Mouse (Mus musculus) spleen, postnatal 4 days (tissue): ENCODE results near the gene Mpv17.

Experiments
- DNase-seq, 2 experiments: peaks; one replicate each; pipeline ENCODE4 v3.0.0; 2022; ENCODE audit warnings: low spot score in 2 of 2

The Mpv17 gene

DNA sequence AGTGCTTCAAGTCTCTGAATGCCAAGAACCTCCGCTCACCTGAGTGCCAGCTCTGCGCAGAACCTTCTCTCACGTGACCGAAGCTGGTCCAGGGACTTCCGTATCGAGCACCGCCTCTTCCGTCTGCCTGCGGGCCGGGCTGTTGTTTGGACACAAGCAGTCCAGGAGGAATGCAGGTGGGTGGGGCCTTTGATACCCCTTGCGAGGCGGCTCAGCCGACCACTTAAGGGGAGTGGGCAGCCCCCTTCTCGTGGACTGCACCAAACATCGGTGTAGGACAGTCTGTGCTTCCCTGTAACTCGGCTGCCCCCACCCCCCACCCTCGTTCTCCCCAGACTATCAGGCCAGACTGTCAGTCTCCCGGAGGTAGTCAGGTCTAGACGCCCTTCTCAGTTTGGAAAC lies at the start of gene Mpv17:
Gene Mpv17 (minus strand): TSS at position 100 of the 402 bp plus-strand sequence.
- peak; percentile 71 to 85 for DNase-seq

DNA sequence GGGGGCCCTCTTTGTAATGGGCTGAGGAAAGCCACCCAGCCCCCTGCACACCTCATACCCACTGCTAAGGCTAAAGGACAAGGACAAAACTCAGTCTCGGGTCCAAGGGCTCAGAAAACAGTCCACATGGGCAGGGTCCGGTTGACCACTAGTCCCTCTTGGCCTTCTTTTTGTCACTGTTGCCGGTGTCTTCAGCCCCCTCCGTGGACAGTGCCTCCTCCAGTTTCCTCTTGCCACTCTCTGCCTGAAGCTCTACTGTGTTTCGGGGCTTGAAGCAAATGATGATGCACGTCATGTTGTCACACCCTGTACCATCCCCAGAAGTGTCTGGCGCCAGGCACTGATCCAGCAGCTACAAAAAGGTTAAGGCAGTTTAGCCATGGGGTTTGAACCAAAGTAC lies 48.9 kb upstream of the Mpv17 start:
- DNase-seq: no peak

DNA sequence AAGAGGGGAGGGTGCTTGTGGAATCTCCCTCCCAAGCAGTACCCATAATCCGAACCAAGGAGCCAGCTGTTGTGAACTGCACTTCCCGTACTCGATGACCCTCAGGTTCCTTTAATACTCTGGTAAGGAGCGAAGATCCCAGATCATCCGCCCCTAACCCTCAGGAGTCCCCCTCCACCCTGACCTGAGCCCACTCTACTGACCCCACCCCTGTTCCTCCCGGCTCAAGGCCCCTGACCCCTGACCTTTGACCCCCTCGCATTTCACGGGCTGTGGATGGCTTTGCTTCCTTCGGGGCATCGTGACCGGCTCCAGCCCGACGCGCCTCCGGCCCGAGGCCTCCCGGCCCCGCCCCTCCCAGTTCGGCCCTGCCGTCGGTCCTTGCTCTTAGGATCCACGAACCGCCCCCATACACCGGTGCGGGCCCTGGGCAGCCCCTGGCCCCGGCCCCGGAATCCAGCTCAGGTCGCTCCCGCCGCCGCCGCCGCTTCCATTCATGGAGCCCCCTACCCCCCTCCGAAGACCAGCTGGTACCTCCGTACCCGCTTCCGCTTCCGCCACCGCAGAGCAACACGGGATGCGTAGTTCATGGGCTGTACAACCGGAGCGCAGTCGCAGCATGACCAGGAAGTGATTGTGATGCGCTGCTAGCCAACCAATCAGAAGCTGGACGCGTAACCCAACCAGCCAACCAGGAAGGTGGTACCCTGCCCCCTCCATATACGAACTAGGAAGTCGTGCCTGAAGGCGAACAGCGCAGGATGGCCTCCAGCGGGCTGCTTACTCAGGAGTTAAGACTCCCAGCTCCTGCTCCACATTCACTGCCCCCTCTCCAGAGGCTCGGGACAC lies 47.9 kb upstream of the Mpv17 start, which contains the start of gene Zfp513:
Gene Zfp513 (minus strand): TSS at position 562 of the 849 bp plus-strand sequence.
- DNase-seq: peak; percentile 93 to 94

DNA sequence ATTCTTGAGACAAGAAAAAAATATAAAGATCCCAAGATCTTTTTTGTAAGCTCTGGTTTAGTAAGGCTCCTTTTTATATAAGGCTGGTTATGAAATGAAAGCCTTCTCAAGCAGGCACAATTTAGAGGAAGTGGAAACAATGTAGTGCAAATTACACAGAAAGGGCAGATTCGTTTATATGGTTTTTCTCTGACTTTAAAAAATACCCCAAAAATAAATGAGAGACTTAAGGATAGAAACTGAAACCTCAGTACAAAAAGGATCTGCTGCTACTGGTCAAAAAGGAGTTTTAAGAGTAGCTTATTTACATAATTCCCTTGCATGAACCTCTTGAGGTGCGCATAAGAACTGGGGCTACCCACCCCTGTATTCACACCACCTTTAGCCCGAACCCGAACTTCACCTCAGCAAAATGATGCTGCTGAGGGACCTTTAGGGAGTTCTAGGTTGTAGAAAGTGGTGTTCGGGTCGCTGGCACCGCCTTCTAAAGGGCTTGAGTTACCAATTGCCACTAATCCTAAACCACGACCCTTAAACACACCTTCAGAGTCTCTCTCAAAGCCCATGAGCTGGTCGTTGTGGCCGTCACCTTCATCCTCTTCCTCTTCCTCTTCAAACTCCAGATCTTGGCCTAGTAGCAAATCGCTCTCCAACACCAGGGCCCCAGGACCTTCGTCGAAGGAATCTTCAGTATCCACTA lies 47.1 kb upstream of the Mpv17 start:
- DNase-seq: no peak

DNA sequence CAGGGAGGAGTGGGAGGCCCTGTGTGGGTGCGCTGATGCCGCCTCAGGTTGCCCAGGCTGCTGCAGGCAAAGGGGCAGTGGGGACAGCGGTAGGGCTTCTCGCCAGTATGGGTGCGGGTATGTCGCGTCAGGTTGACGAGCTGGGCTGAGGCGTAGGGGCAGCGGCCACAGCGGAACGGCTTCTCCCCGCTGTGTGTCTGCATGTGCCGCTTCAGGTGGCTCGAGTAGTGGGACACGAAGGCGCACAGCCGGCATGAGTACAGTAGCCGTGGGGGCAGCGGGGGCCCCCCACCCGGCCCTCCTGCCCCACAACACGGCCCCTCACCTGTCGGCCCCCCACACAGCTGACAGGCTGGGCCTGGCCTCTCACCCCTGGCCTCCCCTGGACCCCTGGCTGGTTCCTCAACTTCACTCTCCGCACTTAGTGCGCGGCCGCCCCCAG lies 46.3 kb upstream of the Mpv17 start:
- peak in 1 of 2 experiments; percentile 71 for DNase-seq

DNA sequence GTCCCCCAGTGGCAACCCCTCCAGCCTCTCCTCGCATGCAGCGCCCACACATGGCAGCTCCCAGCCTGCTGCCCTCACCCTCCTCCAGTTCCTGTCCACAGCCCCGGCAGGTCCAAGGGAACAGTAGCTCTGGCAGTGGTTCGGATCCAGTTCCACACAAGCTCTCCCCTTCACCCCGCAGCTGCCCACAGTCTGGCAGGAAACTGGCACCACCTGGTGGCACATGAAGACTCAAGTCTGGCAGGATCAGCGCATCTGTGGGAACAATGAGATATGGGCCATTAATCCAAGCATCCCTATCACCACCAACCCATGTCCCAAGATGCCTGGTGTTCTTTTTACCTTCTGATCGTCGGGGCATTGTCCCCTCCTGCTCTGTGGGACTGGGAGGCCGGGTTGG lies 45.8 kb upstream of the Mpv17 start:
- peak in 1 of 2 experiments; percentile 66 for DNase-seq

DNA sequence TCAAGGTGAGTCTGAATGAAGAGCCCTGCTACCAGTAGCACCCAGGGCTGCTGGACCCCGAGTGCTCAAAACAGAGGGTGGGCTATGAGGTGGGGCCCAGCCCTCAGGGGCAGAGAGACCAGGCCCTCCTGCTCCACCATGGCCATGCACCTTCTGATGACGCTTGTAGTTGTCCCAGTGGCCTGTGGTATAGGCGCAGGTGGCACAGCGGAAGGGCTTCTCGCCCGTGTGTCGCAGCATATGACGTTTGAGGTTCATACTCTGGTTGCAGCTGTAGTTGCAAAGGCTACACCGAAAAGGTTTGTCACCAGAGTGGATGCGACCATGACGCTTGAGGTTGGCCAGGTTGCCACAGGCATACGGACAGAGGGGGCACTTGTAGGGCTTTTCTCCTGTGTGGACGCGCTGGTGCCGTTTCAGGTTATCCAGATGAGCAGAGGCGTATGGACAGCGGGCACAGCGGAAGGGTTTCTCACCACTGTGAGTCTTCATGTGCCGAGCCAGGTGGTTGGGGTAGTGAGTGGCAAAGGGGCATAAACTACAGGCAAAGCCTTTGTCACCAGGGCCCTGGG lies 45.4 kb upstream of the Mpv17 start:
- peak in 1 of 2 experiments; percentile 62 for DNase-seq

DNA sequence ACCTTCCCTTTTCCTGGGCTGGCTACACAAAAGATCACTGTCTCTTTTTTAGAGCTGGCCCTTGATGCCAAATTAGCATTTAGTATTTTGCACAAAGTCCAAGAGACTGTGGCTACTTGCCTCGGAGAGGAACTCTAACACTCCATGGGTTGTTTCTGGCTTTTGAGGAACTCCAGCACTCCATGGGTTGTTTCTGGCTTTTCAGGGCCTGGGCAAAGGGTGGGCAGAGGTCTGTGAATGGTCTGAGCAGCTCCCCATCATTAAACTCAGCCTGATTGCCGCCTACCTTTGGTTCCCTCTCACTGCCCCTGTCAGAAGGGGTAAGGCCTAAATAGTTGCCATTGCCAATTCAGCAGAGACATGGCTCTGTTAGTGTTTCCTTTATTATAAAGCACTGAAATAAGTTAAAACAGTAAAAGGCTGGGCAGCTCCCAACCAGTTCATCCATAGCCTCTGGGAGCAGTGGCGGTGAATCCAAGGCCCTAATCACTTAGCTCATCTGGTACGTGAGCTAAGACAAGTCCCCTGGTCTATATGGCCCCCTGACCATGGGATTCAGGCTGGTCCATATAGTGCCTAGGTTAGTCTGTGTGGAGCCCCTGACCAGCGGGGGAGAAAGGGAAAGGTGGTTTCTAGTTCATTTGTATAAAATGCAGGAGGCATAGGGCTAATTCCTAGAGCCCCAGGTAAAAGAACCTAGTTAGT lies 44.7 kb upstream of the Mpv17 start:
- DNase-seq: no peak

DNA sequence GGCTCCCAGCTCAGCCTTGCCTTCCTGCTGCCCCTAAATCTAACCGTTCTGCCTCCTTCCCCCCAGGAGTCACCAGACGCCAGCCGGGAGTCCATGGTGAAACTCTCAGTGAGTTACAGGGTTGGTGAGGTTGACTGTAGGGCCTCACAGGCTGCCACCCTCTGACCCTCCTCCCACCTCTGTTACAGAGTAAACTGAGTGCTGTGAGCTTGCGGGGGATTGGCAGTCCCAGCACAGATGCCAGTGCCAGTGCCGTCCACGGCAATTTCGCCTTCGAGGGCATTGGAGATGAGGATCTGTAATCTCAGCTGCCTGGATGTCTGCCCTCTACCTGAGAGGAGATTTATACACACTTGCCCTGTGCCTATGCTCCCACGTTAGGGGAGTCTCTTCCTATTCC lies 44.1 kb upstream of the Mpv17 start:
- no peak for DNase-seq

DNA sequence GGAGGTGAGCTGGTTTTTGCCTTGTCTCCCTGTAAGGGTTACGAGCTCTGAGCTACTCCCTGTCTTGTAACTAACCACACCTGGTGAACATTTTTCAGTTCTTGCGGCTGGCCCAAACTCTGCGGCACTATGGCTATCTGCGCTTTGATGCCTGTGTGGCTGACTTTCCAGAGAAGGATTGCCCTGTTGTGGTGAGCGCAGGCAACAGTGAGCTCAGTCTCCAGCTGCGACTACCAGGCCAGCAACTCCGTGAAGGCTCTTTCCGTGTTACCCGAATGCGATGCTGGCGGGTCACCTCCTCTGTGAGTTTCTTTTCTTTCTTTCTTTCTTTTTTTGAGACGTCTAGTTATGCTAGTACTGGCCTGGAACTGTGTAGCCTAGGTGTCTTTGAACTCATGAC lies 43.0 kb upstream of the Mpv17 start:
- no peak for DNase-seq

DNA sequence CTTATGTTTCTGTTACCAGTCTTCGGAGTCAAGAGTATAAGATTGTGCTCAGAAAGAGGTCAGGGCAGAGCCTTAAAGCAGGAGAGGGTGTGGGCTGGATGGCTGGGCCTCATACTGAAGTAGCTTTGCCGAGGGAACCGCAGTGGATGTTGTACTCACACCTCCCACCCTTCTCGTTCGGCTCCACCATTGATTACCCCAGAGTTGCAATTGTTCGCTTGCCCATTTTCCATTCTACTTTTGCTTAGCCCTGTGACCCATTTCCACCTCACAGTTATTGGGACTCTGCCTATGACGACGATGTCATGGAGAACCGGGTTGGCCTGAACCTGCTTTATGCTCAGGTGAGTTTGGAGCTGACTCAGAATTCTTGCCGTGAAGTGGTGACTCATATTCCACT lies 42.2 kb upstream of the Mpv17 start:
- no peak for DNase-seq

DNA sequence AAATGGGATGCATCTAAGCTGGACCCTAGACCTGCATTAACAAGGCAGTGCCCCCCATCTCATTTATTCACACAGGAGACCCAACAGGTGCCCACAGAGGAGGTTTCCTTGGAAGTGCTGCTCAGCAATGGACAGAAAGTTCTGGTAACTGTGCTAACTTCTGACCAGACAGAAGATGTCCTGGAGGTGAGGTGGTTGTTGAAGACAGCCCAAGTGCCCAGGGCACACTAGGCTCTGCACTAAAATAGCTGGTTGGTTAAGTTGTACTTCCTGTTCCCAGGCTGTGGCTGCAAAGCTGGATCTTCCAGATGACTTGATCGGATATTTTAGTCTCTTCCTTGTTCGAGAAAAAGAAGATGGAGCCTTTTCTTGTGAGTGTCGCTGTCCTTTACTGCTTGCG lies 41.6 kb upstream of the Mpv17 start:
- DNase-seq: no peak

DNA sequence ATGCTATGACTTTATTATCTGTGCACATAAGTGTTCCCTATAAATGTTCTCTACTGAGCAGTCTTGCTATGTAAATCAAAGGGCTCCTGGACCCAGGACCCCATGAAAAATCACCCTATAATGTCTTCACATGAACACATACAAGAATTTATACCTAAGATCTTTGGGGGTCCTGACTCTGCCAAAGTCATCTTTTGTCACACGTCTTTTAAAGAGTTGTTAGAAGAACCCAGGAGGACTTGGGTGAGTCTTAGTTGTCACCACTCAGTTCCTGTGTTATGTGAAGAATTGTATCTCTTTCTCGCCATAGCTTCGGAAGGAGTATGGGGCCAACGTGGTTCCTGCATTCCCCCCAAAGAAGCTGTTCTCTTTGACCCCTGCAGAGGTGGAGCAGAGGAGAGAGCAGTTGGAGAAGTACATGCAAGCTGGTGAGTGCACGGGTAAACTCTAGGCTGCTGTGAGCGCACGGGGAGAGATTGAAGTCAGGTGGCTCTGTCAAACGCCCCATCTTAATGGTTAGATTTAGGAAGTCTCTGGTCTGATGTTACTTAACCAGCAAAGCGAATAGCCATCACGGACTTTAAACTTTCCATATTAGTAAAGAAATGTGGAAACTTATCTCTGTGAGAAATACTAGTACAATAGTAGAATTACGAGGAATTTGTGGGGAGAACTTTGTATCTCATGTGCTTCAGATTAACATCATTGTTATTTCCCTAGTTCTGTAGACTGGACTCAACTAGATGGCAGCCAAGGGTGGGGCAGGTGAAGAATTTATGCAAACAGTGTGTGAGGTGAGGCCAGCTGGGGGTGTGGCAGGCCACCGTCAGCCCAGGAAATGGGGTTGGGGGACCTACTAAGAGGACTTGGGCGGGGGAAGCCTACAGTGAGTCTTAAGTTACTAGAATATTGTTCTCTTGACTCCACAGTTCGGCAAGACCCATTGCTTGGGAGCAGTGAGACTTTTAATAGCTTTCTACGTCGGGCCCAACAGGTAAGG lies 40.7 kb upstream of the Mpv17 start:
- no peak for DNase-seq

DNA sequence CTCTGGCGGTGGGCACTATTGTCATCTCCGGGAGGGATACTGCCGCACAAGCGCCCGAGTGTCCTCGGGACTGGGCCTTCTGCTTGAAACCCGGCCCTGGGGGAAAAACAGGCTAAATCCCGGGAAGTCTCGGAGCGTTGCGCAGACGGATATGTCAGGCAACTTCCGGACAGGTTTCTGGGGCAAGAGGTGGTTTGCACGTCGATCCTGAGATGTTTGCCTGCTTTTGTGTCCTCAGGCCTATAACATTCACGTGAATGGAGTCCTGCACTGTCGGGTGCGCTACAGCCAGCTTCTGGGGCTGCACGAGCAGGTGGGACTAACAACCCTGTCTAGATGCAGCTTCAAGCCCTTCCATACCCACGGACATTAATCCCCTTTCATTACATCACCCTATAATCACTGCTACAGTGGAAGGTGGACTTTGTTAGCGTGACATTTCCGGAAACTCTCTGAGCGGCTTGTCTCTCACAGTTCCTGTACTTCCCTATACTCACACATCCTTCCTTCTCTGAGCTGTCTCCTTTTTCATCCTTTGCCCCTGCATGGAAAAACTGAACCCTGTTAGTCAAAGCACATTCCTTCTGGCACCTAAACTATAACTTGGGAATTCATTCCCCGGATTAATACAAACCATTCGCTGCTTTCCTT lies 39.7 kb upstream of the Mpv17 start:
- DNase-seq: no peak

DNA sequence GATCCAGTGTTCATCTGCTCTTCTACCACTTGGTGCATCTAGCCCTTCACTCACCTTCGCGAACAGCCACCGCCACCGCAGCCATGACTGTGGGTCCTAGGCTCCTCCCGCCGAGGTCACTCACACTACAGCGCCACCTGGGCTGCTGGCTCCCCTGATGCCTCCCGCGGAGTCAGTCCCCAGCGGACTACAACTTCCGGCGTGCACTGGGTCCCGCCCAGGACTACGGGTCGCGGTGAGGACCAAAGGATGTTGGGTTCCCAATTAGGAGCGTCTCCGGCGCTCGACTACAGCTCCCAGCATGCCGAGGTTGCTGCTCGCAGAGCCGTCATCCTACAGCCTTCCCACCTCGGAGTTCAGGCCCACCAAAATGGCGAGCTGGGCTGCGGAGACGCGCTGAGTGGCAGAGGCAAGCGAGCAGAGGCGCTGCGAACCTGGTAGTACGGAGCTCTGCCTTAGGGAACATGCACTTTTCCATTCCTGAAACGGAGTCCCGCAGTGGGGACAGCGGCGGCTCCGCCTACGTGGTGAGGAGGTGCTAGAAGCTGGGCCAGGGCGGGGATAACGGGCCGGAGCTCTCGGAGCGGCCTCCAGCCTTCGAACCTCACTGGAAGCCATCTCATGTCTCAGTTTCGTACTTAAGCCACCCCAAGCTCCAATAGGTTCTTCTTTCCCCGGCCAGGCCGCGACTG lies 39.0 kb upstream of the Mpv17 start, which contains the start of the genes Snx17 and Eif2b4:
Gene Snx17 (plus strand): TSS at position 289 of the 692 bp plus-strand sequence.
Gene Eif2b4 (minus strand): TSS at position 492 of the 692 bp plus-strand sequence.
- DNase-seq: peak; percentile 99

DNA sequence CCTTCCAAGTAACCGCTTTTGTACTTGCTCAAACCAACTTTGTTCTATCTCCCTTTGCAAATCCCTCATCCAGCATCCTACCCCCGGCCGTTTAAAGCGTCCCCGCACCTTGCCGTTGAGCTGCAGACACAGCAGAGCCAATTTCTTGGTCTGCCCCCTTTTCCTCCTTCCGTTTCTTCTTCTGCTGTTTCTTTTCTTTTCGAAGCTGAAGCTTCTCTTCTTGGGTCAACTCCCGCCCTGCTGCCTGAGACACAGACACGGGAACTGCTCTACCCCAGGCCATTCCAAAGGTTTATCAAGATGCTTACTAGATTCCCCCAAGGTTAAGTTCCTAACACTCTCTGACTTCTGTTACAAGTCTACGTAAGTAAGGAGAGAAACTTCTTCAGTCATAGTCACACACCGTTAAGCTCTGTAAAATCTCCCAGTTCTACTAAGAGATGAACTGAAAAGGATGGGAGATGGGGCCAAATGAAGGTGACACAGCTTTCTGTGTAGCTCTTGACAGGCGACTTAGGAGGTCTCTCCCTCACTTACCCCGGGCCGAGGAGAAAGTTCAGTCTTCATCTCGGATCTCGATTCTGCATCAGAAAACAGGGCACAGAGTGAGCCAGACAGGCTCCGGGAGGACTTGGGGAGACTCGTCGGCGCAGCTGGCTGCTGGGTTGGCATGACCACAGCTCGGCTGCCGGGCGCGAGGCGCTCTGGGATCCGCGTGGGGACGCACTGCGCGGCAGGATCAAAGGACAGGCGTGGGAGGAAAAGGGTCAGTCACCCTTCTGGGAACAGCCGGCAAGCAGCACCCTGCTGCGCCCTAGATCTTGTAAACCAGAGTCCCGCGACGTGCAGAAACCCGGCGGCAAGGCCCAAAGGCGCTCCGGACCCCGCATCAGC lies 38.2 kb upstream of the Mpv17 start:
- no peak for DNase-seq

DNA sequence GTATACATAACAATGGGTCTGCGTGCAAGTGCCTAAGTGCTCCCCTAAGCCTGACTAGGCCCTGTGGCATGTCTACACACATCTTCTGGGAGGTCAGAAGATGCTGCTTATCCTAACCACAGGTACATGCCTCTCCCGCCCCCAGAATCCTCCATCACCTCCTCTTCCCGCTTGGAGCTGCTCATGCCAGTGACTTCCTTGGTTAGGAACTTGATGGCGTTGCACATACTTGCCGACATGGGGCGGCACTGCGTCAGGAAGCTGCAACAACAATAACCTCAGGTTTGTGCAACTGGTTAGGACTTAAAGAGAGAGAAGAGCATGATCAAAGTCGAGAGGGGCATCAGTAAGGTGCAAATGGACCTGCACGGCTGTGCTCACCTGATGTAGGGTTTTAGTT lies 36.1 kb upstream of the Mpv17 start:
- no peak for DNase-seq

DNA sequence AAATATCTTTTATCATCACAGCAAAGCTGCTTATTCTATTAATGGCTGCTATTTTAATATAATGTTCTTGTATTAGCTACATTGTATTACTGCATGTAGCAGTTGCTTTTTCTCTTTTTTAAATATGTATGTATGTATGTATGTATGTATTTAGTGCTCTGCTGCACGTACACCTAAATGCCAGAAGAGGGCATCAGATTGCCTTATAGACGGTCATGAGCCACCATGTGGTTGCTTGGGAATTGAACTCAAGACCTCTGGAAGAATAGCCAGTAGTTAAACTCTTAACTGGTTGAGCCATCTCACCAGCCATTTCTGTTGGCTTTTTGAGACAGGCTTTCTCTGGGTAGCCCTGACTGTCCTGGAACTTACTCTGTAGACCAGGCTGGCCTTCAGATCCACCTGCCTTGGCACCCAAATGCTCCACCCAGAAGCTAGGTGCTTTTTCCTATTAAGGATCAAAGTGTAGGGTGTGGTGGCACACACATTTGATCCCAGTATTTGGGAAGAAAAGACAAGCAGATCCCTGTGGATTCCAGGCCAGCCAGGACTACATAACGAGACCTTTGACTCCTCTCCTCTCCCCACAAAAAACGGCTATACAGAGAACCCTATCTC lies 34.3 kb upstream of the Mpv17 start:
- no peak for DNase-seq
